Mouse (Mus musculus) G1E (cell line): Measurements from ENCODE around the gene Bco2. TPM values are rescaled to one million over a fixed set of nuclear protein-coding genes. Genes with fewer than 3 reads are reported as not detected.

ENCODE experiments used
- ATAC-seq: 2 replicates; pipeline ENCODE4 v1.8.0; 2016; ENCODE audit warnings: mild to moderate bottlenecking; ENCODE audit not compliant: insufficient number of reproducible peaks, poor library complexity, low FRiP score, severe bottlenecking; ENCODE audit errors: extremely low read depth
- DNase-seq: peaks from one replicate; pipeline ENCODE4 v3.0.0; 2012; ENCODE audit warnings: low spot score
- H3K27me3 ChIP-seq: 2 replicates; pipeline ENCODE4 v1.6.1; 2012; ENCODE audit warnings: mild to moderate bottlenecking, low read length, inconsistent platforms; ENCODE audit not compliant: insufficient read depth
- H3K36me3 ChIP-seq: replicated peaks from 2 replicates; pipeline ENCODE3; 2012; ENCODE audit warnings: mild to moderate bottlenecking, inconsistent platforms
- H3K4me1 ChIP-seq: 2 replicates; pipeline ENCODE4 v1.6.1; 2012; ENCODE audit warnings: low read depth, low read length, inconsistent platforms, mixed read lengths; ENCODE audit not compliant: insufficient read depth
- H3K4me3 ChIP-seq: 2 replicates; pipeline ENCODE4 v1.5.1; 2012; ENCODE audit warnings: low read depth, mild to moderate bottlenecking, inconsistent platforms, low read length, moderate library complexity, mixed read lengths
- H3K9me3 ChIP-seq: replicated peaks from 2 replicates; pipeline ENCODE4 v1.6.1; 2012; ENCODE audit warnings: inconsistent platforms
- CTCF ChIP-seq: IDR thresholded peaks from 2 replicates; pipeline ENCODE4 v1.5.1; 2012; ENCODE audit warnings: low read depth, low read length, inconsistent platforms, mixed read lengths
- GATA1 ChIP-seq: IDR thresholded peaks from 2 replicates; pipeline ENCODE4 v1.6.1; 2012; ENCODE audit warnings: borderline replicate concordance, low read length, inconsistent platforms, mixed read lengths
- GATA2 ChIP-seq: IDR thresholded peaks from 2 replicates; pipeline ENCODE4 v1.6.1; 2012; ENCODE audit warnings: low read depth, low read length, inconsistent platforms, borderline replicate concordance
- POLR2AphosphoS5 ChIP-seq: IDR thresholded peaks from 2 replicates; pipeline ENCODE4 v1.6.1; 2012; ENCODE audit warnings: low read depth, low read length, inconsistent platforms; ENCODE audit not compliant: insufficient replicate concordance
- TAL1 ChIP-seq: conservative IDR thresholded peaks from 2 replicates; pipeline ENCODE4 v1.6.1; 2012; ENCODE audit warnings: low read depth, low read length, inconsistent platforms, mixed read lengths
- polyA plus RNA-seq: library from polyadenylated mRNA; stranded (reverse); fragments of >175 nt; gene quantifications from 2 replicates; pipeline ENCODE4 v1.2.3, GENCODE M21; 2012
- total RNA-seq, 2 experiments: library from RNA; stranded (forward) in 1 of 2; stranded (reverse) in 1 of 2; fragments of 200-1000 nt in 1 of 2; fragments of >200 nt in 1 of 2; fragmentation: Nextera tagmentation in 1 of 2; gene quantifications; 2 replicates each; pipeline ENCODE4 v1.2.3; 2014 to 2017

Bco2 gene
- total and polyA plus RNA-seq, 3 experiments = 0.11 TPM; not detected in 2

GRCm38 (mm10) chr9:50521562-50521961 is 33.4 kb downstream of the Bco2 start:
- Histone ChIP-seq H3K4me3 (no peak overlapping the region), H3K4me1 (peaks cover 6% of the 10 kb centered on the region), H3K36me3 (peaks cover 37% of the 10 kb centered on the region), H3K27me3 (no peaks in the 10 kb centered on the region), H3K9me3 (no peaks in the 10 kb centered on the region)
- ATAC-seq = no peak
- TF ChIP-seq GATA2 (no peak), TAL1 (no peak), CTCF (no peak), GATA1 (no peak)
- no peak for DNase-seq

- no peak overlapping the region for H3K4me3 ChIP-seq
Measured at GRCm38 (mm10) chr9:50520748-50521147, 34.2 kb downstream of the Bco2 start.

GRCm38 (mm10) chr9:50518781-50519180 is 36.2 kb downstream of the Bco2 start:
- no peaks in the 10 kb centered on the region for H3K9me3 ChIP-seq
- peaks cover 20% of the 10 kb centered on the region for H3K36me3 ChIP-seq
- no peak overlapping the region for H3K4me3 ChIP-seq
- H3K27me3 ChIP-seq = no peaks in the 10 kb centered on the region
- ATAC-seq = no peak
- DNase-seq = no peak
- TF ChIP-seq CTCF (peak; percentile 47; the same call in 1 of the 2 replicates), POLR2AphosphoS5 (no peak), TAL1 (no peak), GATA1 (no peak), GATA2 (no peak)
- peaks cover 4% of the 10 kb centered on the region for H3K4me1 ChIP-seq

More at GRCm38 (mm10) chr9:50520748-50521147, 34.2 kb downstream of the Bco2 start:
- TF ChIP-seq GATA2 (no peak), CTCF (no peak), POLR2AphosphoS5 (no peak), GATA1 (no peak), TAL1 (no peak)
- peaks cover 6% of the 10 kb centered on the region for H3K4me1 ChIP-seq
- no peaks in the 10 kb centered on the region for H3K27me3 ChIP-seq
- H3K9me3 ChIP-seq = no peaks in the 10 kb centered on the region
- ATAC-seq (no peak; the same call in 1 of the 2 replicates), DNase-seq (no peak)
- peaks cover 36% of the 10 kb centered on the region for H3K36me3 ChIP-seq

- H3K4me1 ChIP-seq = no peaks in the 10 kb centered on the region; the same call in 1 of the 2 replicates
- ATAC-seq (no peak), DNase-seq (no peak)
- no peaks in the 10 kb centered on the region for H3K9me3 ChIP-seq
- TF ChIP-seq GATA2 = no peak
- TF ChIP-seq TAL1 = no peak
- no peak for TF ChIP-seq POLR2AphosphoS5
- TF ChIP-seq CTCF = no peak
- no peak for TF ChIP-seq GATA1
- peaks cover 4% of the 10 kb centered on the region for H3K36me3 ChIP-seq
- H3K27me3 ChIP-seq = peaks cover 3% of the 10 kb centered on the region; the same call in 1 of the 2 replicates
- H3K4me3 ChIP-seq = no peak overlapping the region
Measured at GRCm38 (mm10) chr9:50515462-50515861, 39.5 kb downstream of the Bco2 start.

- no peak overlapping the region for H3K4me3 ChIP-seq
- DNase-seq = no peak
- TF ChIP-seq POLR2AphosphoS5 (no peak), TAL1 (no peak), CTCF (no peak), GATA2 (no peak), GATA1 (no peak)
- H3K27me3 ChIP-seq = peaks cover 8% of the 10 kb centered on the region
- no peaks in the 10 kb centered on the region for H3K9me3 ChIP-seq
- ATAC-seq = no peak
- no peaks in the 10 kb centered on the region for H3K4me1 ChIP-seq
- H3K36me3 ChIP-seq = no peaks in the 10 kb centered on the region
Measured at GRCm38 (mm10) chr9:50507570-50507969, 47.4 kb downstream of the Bco2 start.

- H3K4me1 ChIP-seq = peaks cover 4% of the 10 kb centered on the region; the same call in 1 of the 2 replicates
- H3K9me3 ChIP-seq = no peaks in the 10 kb centered on the region
- TF ChIP-seq TAL1 = no peak
- no peak for TF ChIP-seq CTCF
- TF ChIP-seq GATA1 = no peak
- TF ChIP-seq GATA2 = no peak
- TF ChIP-seq POLR2AphosphoS5 = no peak
- no peak for DNase-seq
- peaks cover 4% of the 10 kb centered on the region; the same call in 1 of the 2 replicates for H3K27me3 ChIP-seq
- no peak overlapping the region for H3K4me3 ChIP-seq
- no peak for ATAC-seq
- H3K36me3 ChIP-seq = no peaks in the 10 kb centered on the region
Measured at GRCm38 (mm10) chr9:50505405-50505804, 49.6 kb downstream of the Bco2 start.

GRCm38 (mm10) chr9:50502949-50503348 is 52.0 kb downstream of the Bco2 start:
- H3K4me1 ChIP-seq = peaks cover 7% of the 10 kb centered on the region; the same call in 1 of the 2 replicates
- peaks cover 9% of the 10 kb centered on the region for H3K27me3 ChIP-seq
- no peaks in the 10 kb centered on the region for H3K9me3 ChIP-seq
- H3K36me3 ChIP-seq = no peaks in the 10 kb centered on the region
- ATAC-seq (no peak), DNase-seq (no peak)
- no peak overlapping the region for H3K4me3 ChIP-seq
- TF ChIP-seq POLR2AphosphoS5 = no peak
- TF ChIP-seq GATA1 = no peak
- no peak for TF ChIP-seq TAL1
